Mouse (Mus musculus): ENCODE results near the gene Nfatc2.

Gene Nfatc2

DNA sequence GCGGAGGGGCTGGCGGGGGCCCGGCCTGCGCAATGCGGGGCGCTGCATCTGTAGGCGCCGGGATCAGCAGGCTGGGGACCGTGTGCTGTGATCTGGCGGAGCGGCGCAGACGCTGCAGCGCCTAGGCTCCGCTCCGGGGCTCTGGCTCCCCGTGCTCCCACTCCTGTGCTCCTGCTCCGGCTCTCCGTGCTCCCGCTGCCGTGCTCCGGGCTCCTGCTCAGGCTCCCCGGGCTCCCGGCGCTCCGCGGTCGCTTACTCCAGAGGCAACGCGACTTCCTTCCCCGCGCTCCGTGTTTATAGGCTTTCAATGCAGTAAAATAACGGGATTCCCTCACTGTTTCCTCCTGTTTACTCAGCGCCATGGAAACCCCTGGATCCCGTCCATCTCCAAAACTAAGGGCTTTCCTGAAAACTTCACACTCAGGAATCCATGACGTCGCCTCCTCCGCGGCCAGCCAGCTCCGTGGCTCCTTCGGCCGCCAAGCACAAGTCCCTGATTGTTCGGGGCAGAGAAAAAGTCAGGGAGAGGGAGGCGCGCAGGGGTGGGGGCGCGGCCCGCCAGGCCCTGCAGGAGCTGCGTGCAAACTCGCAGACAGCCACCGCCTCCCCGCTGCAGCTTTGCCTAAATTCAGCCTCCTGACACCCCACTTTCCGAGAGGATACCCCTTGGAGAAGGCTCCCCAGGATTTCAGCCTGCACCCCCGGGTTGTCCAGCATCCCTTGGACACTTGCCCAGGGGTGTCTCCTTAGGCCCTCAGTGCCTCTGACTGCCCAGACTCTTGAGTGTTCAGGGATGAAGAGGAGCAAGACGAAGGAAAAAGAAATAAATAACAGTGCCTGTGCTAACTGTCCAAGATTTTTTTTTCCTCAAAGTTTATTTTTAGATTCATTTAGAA, at the start of gene Nfatc2:
TSS of gene Nfatc2 (minus strand) at position 167 of the 896 bp plus-strand sequence.
- DNase-seq (ENCODE audit: low spot score) = no peak

DNA sequence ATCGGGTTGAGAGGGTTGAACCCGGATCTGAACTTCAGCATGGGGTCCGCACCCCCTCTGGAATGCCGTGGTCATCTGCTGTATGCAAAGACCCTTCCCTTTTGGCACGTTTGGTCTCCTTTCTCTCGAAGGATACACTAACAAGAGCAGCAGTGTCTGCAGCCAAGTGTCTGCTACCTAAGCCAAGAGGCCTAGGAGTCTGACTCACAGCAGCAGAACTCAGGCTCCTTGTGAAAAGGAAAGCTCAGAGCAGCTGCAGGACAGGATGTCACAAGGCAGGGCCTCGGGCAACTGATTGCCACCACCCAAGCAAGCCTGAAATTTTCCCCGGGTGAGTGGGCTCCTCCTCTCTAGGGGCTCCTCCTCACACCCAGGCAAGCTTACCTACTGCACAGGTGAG, 46.7 kb upstream of the Nfatc2 start:
- DNase-seq (ENCODE audit: low spot score) = no peak

DNA sequence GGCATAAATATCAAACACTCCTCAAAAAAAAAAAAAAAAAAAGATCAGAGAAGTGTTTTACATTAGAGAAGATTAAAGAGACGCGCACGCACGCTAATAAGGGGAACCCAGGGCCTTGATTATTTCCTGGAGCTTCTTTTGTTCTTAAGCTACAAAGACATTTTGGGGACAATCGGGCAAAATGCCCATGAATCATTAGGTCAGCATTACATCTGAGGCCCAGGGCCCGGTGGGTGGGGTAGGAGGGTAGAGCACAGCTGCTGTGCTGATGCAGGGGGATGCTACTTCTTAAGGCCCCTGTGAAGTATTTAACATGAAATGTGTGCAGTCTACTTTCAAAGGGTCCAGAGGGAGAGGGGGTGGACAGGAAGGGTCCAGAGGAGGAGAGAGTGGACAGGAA, 43.4 kb upstream of the Nfatc2 start:
- no peak for DNase-seq (ENCODE audit: low spot score)

DNA sequence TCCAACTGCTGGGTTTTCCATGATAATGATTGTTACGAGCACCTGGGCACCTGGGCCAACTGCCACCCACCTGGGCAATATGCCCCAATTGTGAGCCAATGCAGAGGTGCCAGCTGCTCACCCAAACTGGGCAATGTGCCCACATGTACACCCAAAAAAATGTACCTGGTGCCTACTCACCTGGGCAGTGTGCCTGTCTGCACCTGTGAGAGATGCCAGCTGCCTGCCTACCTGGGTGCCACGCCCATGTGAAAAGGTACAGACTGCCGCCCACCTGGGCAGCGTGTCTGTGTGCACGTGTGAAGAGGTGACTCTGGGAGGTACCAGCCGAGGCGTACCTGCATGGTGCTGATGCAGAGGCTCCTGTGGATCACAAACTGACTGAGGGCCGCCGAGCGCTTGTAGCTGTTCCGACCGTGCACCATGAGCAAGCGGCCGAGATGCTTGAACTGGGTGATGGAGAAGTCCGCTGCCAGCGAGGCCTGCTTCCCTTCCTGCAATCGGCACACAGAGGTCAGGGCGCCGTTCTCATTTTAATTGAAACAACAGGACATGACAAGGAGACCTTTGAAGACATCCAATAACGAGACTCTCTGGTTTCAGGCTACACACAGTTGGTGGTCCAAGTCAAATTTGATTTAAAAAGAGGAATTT, 42.2 kb upstream of the Nfatc2 start:
- no peak for DNase-seq (ENCODE audit: low spot score)

DNA sequence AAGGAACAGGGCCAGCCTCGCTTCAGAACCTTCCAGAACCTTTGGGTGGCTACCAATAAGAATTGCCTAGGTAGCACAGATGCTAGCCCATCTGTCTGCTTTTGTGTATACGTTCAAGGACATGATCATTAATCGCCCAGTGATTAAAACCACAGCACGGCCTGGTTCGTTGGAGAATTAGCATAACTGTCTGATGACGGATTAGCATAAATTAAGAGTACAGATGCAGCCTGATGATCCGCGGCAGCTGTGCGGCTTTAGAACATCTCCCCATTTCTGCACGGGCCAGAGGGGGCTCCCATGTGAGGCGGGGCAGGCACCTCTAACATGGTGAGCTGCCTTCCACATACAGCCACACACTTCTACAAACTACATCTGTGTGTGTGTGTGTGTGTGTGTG, 40.7 kb upstream of the Nfatc2 start:
- no peak for DNase-seq (ENCODE audit: low spot score)

DNA sequence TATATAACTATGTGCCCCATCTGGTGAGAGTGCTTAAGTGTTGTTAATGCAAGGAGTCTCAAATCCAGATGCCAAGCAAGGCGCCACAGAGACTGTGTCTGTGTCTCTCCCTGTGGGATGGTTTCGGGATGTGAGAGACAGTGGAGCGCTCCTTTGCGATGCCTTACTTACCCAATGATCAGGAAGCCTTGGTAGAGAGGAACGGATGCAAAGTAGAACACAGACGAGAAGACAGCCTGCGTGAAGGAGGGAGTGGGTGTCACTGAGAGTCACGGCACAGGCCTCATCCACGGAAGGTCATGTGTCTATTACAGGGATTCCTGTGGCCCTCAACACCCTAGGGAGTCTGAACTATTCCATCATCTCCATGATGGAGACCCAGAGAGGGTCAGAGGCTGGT, 39.0 kb upstream of the Nfatc2 start:
- no peak for DNase-seq (ENCODE audit: low spot score)

DNA sequence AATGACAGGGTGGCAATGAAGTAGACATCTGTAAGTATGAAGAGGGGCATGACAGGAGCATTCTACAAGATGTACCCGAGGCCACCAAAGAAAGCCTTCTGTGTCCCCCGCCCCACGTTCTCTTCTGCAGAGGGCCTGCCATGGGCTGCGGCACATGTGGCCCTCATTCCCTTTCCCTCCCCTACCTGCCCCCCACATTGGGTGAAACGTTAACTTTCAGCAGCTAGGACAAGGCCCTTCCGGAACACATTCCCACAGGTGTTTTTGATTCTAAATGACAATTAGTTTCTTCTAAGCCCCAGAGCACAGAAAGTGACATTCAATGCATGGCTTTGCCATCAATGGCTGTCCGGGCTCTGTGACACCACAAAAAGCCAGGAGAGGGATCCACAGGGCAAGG, 33.4 kb upstream of the Nfatc2 start:
- DNase-seq (ENCODE audit: low spot score) = no peak

DNA sequence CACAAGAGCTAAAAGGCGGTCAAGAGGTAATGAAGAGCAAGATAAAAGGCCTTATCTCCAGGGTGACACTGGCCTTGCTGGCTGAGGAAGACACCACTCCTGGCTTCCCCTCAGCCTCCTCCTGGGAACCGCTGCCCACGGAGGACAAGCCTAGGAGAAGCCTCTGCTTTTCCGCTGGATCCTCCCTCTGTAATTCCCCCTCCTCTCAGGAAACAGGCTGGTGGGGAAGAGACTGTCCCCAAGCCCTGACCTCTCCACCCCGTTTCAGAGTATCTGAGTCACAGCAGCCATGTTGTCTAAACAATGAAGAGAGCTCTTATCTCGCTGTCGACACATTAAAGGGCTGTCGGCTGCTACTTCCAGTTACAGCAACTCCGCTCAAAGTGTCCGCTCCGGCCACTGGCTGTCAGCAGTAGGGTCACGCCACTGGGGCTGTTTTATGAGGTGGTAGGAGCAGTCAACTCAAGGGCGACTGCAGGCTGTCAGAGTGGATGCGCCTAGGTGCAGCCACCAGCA, 31.9 kb upstream of the Nfatc2 start:
- DNase-seq (ENCODE audit: low spot score) = no peak

DNA sequence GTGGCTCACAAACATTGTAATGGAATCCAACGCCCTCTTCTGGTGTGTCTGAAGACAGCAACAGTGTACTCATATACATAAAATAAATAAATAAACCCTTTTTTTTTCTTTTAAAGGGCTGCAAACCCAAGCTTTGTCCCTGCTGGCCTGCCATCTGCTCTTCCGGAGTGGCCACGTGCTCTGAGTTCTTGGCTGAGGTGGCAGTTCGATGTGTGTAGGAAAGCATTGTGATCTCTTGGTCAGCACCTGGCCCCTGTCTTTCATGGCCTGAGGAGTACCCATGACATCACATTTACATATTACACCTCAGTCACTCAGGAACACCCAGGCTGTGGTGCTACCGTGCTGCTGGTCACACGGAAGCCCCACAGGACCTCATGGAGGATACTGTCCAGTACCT, 31.1 kb upstream of the Nfatc2 start:
- no peak for DNase-seq (ENCODE audit: low spot score)

DNA sequence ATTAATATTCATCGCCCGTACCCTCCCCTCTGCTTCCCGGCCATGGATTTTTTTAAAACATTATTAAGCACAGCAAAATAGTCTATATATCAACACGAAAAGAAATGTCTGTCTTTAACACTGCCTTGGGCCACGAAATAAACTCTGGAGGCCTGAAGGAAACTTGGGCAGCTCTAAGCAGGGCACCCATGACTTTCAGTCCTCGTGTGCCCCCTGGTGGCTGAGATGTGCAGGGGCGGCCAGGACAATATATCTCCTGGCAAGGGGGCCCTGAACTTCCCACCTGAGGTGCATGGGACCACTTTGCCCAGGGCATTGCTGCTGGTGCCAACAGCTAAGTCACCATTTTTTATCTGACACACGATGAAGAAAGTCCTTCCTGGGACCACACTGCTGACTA, 27.3 kb upstream of the Nfatc2 start:
- DNase-seq (ENCODE audit: low spot score) = peak; percentile 80

DNA sequence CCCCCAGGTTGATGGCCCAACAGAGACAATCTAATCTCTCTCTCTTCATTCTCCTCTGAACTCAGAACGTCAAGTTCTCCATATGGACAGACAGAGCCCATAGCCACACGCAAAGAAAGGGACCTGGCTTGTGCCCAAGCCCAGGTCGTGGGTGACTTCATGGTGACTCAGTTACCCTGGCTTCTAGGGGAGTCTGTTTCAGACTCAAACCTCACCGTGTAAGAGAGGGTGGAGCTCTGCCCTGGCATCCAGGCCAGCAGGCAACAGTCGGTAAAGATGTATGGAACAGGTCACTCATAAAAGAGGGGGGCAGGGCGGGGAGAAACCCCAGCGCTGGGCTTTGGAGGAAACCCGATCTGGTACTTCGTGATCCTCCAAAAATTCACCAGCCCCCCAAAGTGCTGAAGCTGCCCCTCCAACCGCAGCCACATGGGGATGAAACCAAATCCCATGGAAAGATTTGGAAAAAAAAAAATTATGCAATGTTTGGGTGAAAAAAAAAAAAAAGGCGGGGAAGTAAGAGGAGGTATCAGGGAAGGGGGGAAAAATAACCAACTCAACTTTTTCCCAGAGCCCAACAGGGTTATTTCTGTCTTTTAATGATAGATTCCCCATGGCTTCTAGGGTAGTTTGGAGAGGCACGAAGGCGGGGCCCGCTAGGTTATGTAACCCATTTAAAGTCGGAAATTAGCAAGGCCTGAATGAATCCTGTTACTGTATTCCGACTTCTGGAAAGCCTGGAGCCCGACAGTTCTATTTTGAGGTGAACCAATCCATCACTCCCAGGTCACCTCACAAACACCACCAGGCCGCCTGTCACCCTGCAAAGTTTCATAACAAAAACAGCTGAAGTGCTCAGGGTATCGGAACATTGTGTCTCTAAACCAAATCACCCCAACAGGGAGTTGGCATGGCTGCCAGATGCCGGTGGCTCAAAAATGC, 26.6 kb upstream of the Nfatc2 start:
- DNase-seq (ENCODE audit: low spot score) = no peak

DNA sequence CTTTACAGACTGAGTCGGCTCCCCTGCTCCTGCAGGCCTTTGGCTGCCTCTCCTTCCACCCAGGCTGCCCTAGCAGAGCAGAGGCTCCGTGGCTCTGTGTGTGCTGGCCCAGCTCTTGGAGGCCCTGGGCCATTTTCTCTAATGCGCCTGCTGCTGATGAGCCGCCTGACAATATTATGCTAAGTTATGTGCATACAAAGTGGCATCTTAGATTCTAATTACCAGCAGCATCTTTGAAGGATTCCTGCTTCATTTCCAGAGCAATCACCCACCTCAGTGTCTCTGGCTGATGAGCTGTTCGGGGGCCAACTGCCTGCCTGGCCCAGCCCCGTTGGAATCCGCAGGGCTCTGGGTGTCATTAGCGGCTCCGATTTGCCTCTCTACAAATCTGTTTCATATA, 24.9 kb upstream of the Nfatc2 start:
- DNase-seq (ENCODE audit: low spot score) = no peak

DNA sequence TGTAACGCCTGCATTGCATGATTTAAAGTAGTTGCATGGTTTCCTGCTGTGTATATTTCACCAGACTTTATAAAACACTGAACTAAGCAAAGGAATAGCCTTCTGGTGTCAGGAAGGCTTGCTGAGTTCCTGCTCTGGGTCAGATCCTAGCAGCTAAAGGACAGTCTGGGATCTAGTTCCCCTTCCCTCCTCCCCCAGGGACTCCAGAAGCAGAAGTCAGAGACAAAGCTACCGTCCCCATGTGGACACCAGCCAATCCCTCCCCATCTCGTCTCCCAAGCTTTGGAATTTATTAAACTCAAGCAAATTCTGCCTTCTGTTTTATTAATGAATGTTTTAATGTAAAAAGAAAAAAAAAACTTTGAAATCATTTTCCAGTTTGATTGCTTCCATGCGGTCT, 23.6 kb upstream of the Nfatc2 start:
- DNase-seq (ENCODE audit: low spot score) = no peak

DNA sequence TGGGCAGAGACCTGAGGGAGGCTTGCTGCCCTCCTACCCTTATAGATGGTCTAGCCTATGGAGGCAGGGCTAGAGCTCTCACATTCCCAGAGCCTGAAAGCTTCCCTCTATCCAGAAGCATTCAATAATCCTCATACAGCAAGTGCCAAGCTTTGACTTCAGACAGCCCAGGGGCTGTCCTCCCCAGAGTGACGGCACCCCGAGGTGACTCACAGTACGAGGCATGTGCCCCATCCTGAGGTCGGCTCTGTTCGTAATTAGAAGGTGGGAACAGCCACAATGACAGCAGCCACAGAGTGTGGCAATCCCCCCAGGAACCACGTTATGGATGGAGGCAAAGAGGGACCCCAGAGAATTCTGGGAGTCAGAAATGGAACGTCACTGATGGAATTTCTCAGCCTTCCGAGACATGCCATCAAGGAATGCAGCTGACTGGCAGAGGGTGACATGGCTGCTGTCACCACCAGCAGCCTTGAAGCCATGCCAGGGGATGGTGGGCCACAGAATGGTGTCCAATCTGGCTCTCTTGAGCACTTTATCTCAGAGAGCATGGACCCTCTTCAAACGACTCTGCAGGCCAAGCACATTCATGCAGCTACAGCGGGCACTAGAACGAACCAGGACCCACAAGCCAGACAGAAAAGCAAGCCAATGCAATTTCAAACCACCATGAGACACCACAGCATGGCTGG, 19.8 kb upstream of the Nfatc2 start:
- DNase-seq (ENCODE audit: low spot score) = no peak

DNA sequence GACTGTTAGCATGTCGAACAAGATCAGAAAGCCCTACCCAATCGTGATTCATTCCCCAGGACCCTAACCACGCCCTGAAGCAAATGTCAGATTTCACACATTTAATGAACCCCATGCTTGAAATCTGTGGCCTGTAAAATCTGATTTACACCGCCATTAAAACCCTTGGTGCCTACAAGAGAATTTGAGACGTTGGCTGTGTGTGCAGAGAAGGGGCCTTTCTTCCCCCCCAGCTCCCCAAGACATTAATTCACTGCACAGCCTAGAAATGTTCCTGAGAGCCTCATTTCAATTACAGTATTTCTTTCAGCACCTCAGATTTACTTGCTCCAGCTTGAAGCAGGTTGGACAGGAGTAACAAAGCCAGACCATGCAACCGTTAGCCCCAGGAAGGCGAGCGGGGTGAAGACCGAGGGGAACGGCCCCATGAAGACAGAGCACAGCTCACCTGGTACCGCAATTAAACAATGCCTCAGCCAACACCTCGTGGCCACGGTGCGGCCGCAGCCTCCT, 16.8 kb upstream of the Nfatc2 start:
- no peak for DNase-seq (ENCODE audit: low spot score)

DNA sequence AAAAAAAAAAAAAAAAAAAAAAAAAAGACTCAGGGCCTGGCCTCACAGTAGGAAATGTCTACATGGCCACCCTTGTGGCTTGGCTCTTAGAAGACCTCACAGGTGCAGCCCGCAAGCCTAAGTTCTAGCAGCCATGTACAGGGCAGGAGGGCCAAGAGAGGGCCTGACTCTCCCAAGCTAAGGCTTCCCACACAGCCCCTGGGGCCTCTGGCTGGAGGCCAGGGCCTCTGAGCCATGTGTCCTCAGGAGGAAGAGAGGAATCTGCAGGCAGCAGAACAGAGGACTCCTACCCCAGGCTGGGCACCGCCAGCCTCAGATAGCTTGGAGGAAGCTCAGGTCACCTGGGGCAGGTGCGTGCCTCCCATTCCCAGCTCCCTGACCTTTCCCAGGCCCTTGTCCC, 13.7 kb upstream of the Nfatc2 start:
- no peak for DNase-seq (ENCODE audit: low spot score)

DNA sequence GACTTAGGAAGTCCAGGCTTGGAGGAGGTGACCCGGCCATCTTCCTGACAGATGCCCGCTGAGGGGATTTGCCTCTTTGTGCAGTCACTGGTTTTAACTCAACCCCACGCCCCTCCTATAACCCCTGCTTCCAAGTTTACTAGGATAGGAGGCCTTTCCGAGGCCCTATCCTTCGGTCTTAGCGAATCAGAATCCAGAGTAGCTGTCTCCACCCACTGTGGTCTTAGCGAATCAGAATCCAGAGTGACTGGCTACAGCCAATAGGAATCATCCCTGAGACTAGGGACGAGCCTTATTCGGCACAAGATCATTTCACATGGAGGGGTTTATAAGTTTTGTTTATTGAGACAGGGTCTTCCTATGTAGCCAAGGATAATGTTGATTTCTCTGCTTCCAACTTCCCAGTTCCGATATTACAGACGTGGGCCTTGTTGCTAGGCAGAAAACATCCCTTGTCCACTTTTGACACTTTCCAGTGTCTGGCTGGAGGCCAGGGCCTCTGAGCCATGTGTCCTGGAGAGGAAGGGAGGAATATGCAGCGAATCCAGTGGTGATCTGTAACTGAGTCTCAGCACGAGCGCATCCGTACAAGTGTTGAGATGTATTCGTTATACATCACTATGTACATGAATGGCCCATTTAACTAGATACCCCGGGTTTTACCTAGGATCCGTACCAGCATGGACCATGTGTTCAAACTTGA, 12.9 kb upstream of the Nfatc2 start:
- DNase-seq (ENCODE audit: low spot score) = no peak

DNA sequence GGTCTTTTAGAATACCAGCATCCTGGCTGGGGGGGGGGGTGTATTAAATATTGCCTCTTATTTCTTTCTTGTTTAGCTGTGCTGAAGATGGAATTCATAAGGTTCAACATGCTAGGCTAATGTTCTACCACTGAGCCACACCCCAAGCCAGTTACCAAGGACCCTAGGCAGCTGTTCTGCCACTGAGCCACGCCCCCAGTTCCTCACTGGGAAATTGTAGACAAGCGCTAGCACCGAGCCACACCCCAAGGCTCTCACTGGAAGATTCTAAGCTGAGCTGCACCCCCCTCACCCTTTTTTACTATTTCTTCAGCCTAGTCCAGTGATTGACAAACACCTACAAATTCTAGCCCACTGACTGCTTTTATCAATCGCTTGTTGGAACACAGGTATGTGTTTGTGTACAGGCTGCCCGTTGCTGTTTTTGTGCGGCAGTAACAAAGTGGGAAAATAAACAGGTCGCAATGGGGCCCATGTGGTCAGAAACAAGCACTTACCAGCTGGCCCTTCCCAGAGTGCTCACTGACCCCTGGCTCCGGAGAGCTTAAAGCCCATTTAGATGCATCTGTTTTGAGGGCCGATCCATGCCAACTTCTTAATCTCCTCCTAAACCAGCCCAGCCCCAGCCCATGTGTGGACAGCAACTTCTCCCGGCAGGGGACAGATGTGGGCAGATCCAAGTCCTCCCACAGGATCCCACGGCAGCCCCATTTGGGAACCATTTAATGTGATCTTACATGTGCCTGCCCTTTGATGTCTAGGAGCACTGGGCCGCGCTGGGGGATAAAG, 11.8 kb upstream of the Nfatc2 start:
- DNase-seq (ENCODE audit: low spot score) = no peak

DNA sequence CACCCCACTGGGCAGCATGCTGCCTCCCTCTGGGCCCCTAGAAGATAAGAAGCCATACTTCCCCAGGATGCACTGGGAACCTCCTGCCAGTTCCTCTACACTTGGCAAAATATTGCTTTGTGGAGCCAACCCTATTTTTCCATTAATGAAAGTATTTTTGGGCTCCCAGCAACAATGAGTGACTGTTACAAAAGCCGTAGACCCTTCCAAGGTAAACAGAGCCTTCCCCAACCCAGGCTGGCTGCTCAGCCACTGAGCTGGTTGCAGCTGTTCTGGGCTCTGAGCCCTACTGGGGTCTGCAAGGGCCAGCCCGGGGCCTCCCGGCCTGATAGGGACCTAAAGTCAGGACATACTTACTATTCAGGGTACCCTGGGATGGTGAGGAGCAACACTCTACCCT, 9.5 kb upstream of the Nfatc2 start:
- no peak for DNase-seq (ENCODE audit: low spot score)

DNA sequence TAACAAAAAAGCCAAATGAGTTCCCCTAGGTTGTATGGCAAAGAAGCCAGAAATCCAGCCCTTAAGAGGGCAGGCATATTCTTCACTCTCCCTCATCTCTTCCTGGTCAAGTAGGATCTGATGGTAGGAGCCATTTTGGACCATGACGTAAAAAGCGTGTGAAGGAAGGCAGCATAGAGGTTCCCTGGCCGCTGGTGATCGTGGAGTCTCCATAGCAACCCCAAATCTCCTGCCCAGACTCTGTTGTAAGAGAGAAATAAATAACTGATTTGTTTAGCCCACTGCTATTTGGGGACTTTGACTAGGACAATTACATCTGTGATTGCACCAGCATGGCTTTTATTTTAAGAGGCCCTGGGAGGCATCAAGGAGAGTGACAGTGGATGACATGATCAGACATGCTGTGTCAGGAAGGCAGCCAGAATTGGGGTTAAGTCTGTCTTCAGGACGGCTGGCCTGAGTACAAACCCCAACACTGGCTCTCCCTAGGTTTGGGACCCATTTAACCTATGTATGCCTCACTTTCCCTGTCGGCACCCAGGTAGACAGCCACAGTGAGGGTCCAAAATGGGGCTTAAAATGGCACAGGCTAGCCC, 8.3 kb upstream of the Nfatc2 start:
- no peak for DNase-seq (ENCODE audit: low spot score)

All from T-cell, adult 2 months (primary cell).